Mouse (Mus musculus) small intestine, adult 2 months (tissue): Measurements from ENCODE around the gene Abraxas2. TPM values are rescaled to one million over a fixed set of nuclear protein-coding genes. Genes with fewer than 3 reads are reported as not detected.

Experiments used
- H3K27ac ChIP-seq: fragments of 200-500 bp; 2 replicates; pipeline ENCODE4 v1.5.1; 2012; ENCODE audit warnings: low read depth, low read length, control low read depth, inconsistent platforms; ENCODE audit not compliant: insufficient read depth
- H3K27me3 ChIP-seq: fragments of 200-500 bp; 2 replicates; pipeline ENCODE4 v1.6.1; 2012; ENCODE audit warnings: mild to moderate bottlenecking, moderate library complexity, low read length, inconsistent platforms; ENCODE audit not compliant: control insufficient read depth, insufficient read depth
- H3K36me3 ChIP-seq: fragments of 200-500 bp; 2 replicates; pipeline ENCODE4 v1.6.1; 2012; ENCODE audit warnings: mild to moderate bottlenecking, low read length, control low read depth, inconsistent platforms; ENCODE audit not compliant: control insufficient read depth, insufficient read depth
- H3K4me1 ChIP-seq: fragments of 200-500 bp; 2 replicates; pipeline ENCODE4 v1.6.1; 2012; ENCODE audit warnings: low read length, inconsistent platforms, mixed read lengths; ENCODE audit not compliant: control insufficient read depth, insufficient read depth, insufficient read length
- H3K4me3 ChIP-seq: fragments of 200-500 bp; 2 replicates; pipeline ENCODE4 v1.5.1; 2012; ENCODE audit warnings: low read depth, mild to moderate bottlenecking, control low read depth, inconsistent platforms, low read length, moderate library complexity
- CTCF ChIP-seq: fragments of 200-500 bp; IDR thresholded peaks from 2 replicates; pipeline ENCODE4 v1.5.1; 2012; ENCODE audit warnings: low read depth, mild to moderate bottlenecking, control low read depth, inconsistent platforms, low read length, moderate library complexity, mixed read lengths; ENCODE audit not compliant: insufficient replicate concordance, insufficient read length; ENCODE audit errors: extremely low read depth
- POLR2A ChIP-seq: fragments of 200-500 bp; IDR thresholded peaks from 2 replicates; pipeline ENCODE4 v1.6.1; 2012; ENCODE audit warnings: low read depth, mild to moderate bottlenecking, control low read depth, inconsistent platforms, low read length, moderate library complexity
- WGBS: fragments of 180-500 bp; shearing (Covaris S2); methylation state at CpG from one replicate; pipeline ENCODE4 v1.1.7; 2018; 5-methylcytosine and 5-hydroxymethylcytosine counted together
- polyA plus RNA-seq: library from polyadenylated mRNA; depleted of rRNA; stranded (reverse); fragments of >200 nt; gene quantifications from 2 replicates; pipeline ENCODE4 v1.2.3, GENCODE M21; 2012

Gene Abraxas2
- polyA plus RNA-seq, 1 experiment, result 6.2 TPM

DNA sequence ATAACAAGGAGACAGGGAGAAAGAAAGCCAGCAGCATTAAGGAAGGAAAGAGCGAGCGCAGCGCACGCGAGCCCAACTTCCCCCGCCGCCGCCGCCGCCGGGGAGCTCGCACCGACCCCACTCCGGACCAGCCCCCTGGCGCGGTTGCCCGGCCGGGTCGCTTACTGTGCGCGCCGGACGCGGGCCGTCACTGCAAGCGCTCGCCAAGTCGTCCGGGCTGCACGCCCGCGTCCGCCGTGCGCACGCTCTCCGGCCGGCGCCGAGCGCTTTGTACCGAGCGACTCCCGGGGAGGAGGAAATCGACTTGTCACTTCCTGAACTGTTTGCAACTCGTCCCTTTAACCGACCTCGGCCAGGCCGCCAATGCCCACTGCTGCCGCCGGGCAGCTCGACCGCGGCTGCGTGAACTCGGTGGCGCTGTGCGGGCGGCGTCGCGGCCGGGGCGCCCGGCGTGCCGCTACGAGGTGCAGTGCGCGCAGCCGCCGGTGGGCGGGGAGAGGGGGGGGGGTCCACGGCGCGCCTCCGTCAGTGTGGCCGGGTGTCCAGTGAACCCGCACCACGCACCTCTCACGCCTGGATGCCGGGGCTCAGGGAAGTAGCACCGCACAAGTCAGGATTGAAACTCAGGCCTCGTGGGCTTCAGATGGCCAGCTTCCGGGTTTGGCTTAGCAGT lies 45.5 kb upstream of the Abraxas2 start, which contains the start of gene Fam53b:
Gene Fam53b, minus strand, starts transcription at position 471 of the 673 bp plus-strand sequence.
- peak; percentile 24; the same call in 1 of the 2 replicates for TF ChIP-seq POLR2A
- peak; percentile 32; the same call in 1 of the 2 replicates for TF ChIP-seq CTCF
- Histone ChIP-seq H3K4me3 (peak within 1 kb of the TSS; percentile 81), H3K27ac (peak within 1 kb of the TSS; percentile 99), H3K4me1 (peaks cover 12% of the 10 kb centered on the region), H3K36me3 (no peaks in the 10 kb centered on the region), H3K27me3 (no peaks in the 10 kb centered on the region)
- WGBS, result 1% methylated on average over 83 of the region's 85 CpGs

GRCm38 (mm10) chr7:132814089-132814450 lies 45.0 kb upstream of the Abraxas2 start:
- peaks cover 8% of the 10 kb centered on the region for H3K4me1 ChIP-seq
- H3K36me3 ChIP-seq, result no peaks in the 10 kb centered on the region
- 1% methylated on average over 7 of the region's 7 CpGs for WGBS
- TF ChIP-seq CTCF, result no peak
- no peak for TF ChIP-seq POLR2A
- H3K4me3 ChIP-seq, result peak overlapping the region; percentile 81
- H3K27me3 ChIP-seq, result no peaks in the 10 kb centered on the region
- peak overlapping the region; percentile 99 for H3K27ac ChIP-seq

GRCm38 (mm10) chr7:132815081-132815480 lies 43.9 kb upstream of the Abraxas2 start:
- peaks cover 7% of the 10 kb centered on the region for H3K4me1 ChIP-seq
- no peak overlapping the region for H3K27ac ChIP-seq
- H3K27me3 ChIP-seq, result no peaks in the 10 kb centered on the region
- 88% methylated on average over 5 of the region's 5 CpGs for WGBS
- no peaks in the 10 kb centered on the region for H3K36me3 ChIP-seq
- H3K4me3 ChIP-seq, result no peak overlapping the region
- TF ChIP-seq POLR2A, result no peak
- TF ChIP-seq CTCF, result no peak

DNA sequence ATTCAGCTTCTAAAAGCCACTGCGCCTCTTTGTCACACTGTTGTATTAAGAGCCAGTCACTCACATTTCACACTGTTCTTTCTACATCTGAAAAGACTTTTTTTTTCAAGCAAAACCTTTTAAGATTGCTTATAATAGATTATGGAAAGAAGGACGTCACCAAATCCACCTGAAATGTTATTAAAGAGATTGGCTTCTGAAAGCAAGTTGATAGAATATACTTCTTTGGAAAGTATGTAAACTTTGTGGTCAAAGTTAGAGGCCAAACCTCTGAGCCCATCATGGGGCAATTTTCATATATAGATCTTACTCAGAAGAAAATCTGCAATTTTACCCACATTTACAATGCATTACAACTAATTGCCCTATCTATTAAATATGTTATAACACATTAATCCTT lies 42.5 kb upstream of the Abraxas2 start:
- Histone ChIP-seq H3K27ac (no peak overlapping the region), H3K27me3 (no peaks in the 10 kb centered on the region), H3K36me3 (no peaks in the 10 kb centered on the region), H3K4me3 (no peak overlapping the region), H3K4me1 (peaks cover 3% of the 10 kb centered on the region)
- WGBS, result 81% methylated on average over 2 of the region's 2 CpGs
- TF ChIP-seq POLR2A (no peak), CTCF (no peak)

- Histone ChIP-seq H3K27ac (no peak overlapping the region), H3K36me3 (no peaks in the 10 kb centered on the region), H3K4me3 (no peak overlapping the region), H3K4me1 (peaks cover 3% of the 10 kb centered on the region), H3K27me3 (no peaks in the 10 kb centered on the region)
- TF ChIP-seq CTCF (no peak), POLR2A (no peak)
- whole genome bisulfite sequencing, result 96% methylated on average over 6 of the region's 6 CpGs
Measured at GRCm38 (mm10) chr7:132817056-132817455, 42.0 kb upstream of the Abraxas2 start.

- 62% methylated on average over 3 of the region's 3 CpGs for WGBS
- Histone ChIP-seq H3K4me1 (no peaks in the 10 kb centered on the region; the same call in 1 of the 2 replicates), H3K27ac (no peak overlapping the region), H3K36me3 (peaks cover 4% of the 10 kb centered on the region; the same call in 1 of the 2 replicates), H3K4me3 (no peak overlapping the region), H3K27me3 (no peaks in the 10 kb centered on the region)
- TF ChIP-seq POLR2A, result no peak
- no peak for TF ChIP-seq CTCF
Measured at GRCm38 (mm10) chr7:132820692-132821091, 38.3 kb upstream of the Abraxas2 start.

GRCm38 (mm10) chr7:132823832-132824231 lies 35.2 kb upstream of the Abraxas2 start:
- Histone ChIP-seq H3K36me3 (peaks cover 19% of the 10 kb centered on the region), H3K27ac (no peak overlapping the region), H3K4me1 (no peaks in the 10 kb centered on the region), H3K4me3 (no peak overlapping the region), H3K27me3 (no peaks in the 10 kb centered on the region)
- TF ChIP-seq CTCF, result no peak
- no peak for TF ChIP-seq POLR2A
